Comparison of ENCODE assay signal across 29 mouse cellular contexts in genomic region chr5:30603255-30603654, GRCm38 (mm10). TPM values are rescaled to one million over a fixed set of nuclear protein-coding genes. Genes with fewer than 3 reads are reported as not detected.
DNase-seq lines count a peak whose midpoint lies in the region; ATAC-seq and TF ChIP-seq lines count a peak whose summit lies in the region.
"Had no signal": no experiment of that assay in that cellular context is flagged by ENCODE, and none has a peak within 500 bp of the region (broad histone marks: within the 10 kb centered on the region; RNA-seq: fewer than 3 reads in every experiment).

No protein-coding gene starts in this region.

- TF ChIP-seq EP300 in heart, adult 2 months (IDR thresholded peaks at IDR 0.05; ENCODE audit: insufficient read depth, low read depth, low read length), result no peak
- TF ChIP-seq EP300 in heart, postnatal 0 days (IDR thresholded peaks at IDR 0.05; ENCODE audit: low read depth), result no peak

- DNase-seq in heart, adult 2 months, result no peak
- DNase-seq in heart, adult 11 months, result no peak
- no peak for DNase-seq in heart, postnatal 0 days (ENCODE audit: low spot score)
- DNase-seq in heart, postnatal 4 days, result no peak
- DNase-seq in neural tube, embryonic 10.5 days (ENCODE audit: extremely low spot score, low spot score), result no peak
- DNase-seq: adrenal gland, postnatal 10 days; cerebellum, adult 18-20 months; cerebellum, adult 9-10 months; cerebellum, postnatal 14 days; gastrocnemius, postnatal 10 days; gastrocnemius, postnatal 36 days; kidney, adult 2 months had no signal

- H3K9me3 ChIP-seq in heart, embryonic 11.5 days (replicated peaks; ENCODE audit: control insufficient read depth, low read length), result no peaks in the 10 kb centered on the region
- H3K9me3 ChIP-seq in heart, embryonic 13.5 days, result no peaks in the 10 kb centered on the region
- H3K9me3 ChIP-seq in heart, postnatal 0 days (replicated peaks; ENCODE audit: control insufficient read depth, low read length), result no peaks in the 10 kb centered on the region
- H3K9me3 ChIP-seq in neural tube, embryonic 15.5 days (replicated peaks), result no peaks in the 10 kb centered on the region
- H3K9me3 ChIP-seq: forebrain, embryonic 10.5 days; forebrain, embryonic 13.5 days; hindbrain, embryonic 15.5 days had no signal

- no peak overlapping the region for H3K9ac ChIP-seq in heart, adult 2 months (ENCODE audit: low read depth, low read length)
- H3K9ac ChIP-seq in heart, embryonic 11.5 days (ENCODE audit: low read depth, low read length), result no peak overlapping the region
- no peak overlapping the region; the same call in 1 of the 2 replicates for H3K9ac ChIP-seq in heart, embryonic 13.5 days
- no peak overlapping the region for H3K9ac ChIP-seq in heart, postnatal 0 days (replicated peaks; ENCODE audit: low read depth, low read length)
- H3K9ac ChIP-seq in neural tube, embryonic 15.5 days (replicated peaks), result no peak overlapping the region
- H3K9ac ChIP-seq: forebrain, embryonic 13.5 days; hindbrain, embryonic 15.5 days had no signal

- H3K4me3 ChIP-seq in heart, adult 2 months, result no peak overlapping the region
- no peak overlapping the region for H3K4me3 ChIP-seq in heart, embryonic 11.5 days (ENCODE audit: low read depth, low read length)
- H3K4me3 ChIP-seq in heart, embryonic 13.5 days, result no peak overlapping the region
- H3K4me3 ChIP-seq in heart, postnatal 0 days (ENCODE audit: low read depth, low read length), result no peak overlapping the region
- no peak overlapping the region for H3K4me3 ChIP-seq in neural tube, embryonic 15.5 days (replicated peaks)
- H3K4me3 ChIP-seq: forebrain, embryonic 10.5 days; forebrain, embryonic 13.5 days; hindbrain, embryonic 15.5 days had no signal

- intact Hi-C loops in heart, adult 2 months (cut with DNase I), result no loop called here

- no peak for ATAC-seq in heart, embryonic 11.5 days (replicated peaks; ENCODE audit: insufficient number of reproducible peaks, low FRiP score, low TSS enrichment)
- ATAC-seq in heart, embryonic 13.5 days (ENCODE audit: extremely low read depth, insufficient number of reproducible peaks, low FRiP score, low TSS enrichment), result no peak
- no peak for ATAC-seq in heart, postnatal 0 days (ENCODE audit: insufficient read depth, low read depth)
- 0 out of 2 replicates have a peak, but pooled peaks have one; percentile 14 for ATAC-seq in neural tube, embryonic 15.5 days (ENCODE audit: low FRiP score)
- ATAC-seq: activated CD4-positive, CD25-positive, alpha-beta regulatory T cell, adult 4 months; forebrain, embryonic 13.5 days; forebrain, embryonic 16.5 days; intestine, postnatal 0 days had no signal

- H3K36me3 ChIP-seq in heart, adult 2 months (ENCODE audit: control insufficient read depth, insufficient read depth, low read length), result no peaks in the 10 kb centered on the region
- H3K36me3 ChIP-seq in heart, embryonic 11.5 days (ENCODE audit: control insufficient read depth, insufficient read depth, low read length), result no peaks in the 10 kb centered on the region
- H3K36me3 ChIP-seq in heart, embryonic 13.5 days, result no peaks in the 10 kb centered on the region; the same call in 1 of the 2 replicates
- no peaks in the 10 kb centered on the region for H3K36me3 ChIP-seq in heart, postnatal 0 days (replicated peaks; ENCODE audit: control insufficient read depth, insufficient read depth, low read length)
- H3K36me3 ChIP-seq in neural tube, embryonic 15.5 days, result no peaks in the 10 kb centered on the region
- H3K36me3 ChIP-seq: forebrain, embryonic 10.5 days; hindbrain, embryonic 15.5 days had no signal

- TF ChIP-seq CTCF in heart, adult 2 months (IDR thresholded peaks at IDR 0.05), result no peak
- no peak for TF ChIP-seq CTCF in heart, postnatal 0 days (IDR thresholded peaks at IDR 0.05; ENCODE audit: low read depth)

- H3K4me1 ChIP-seq in heart, adult 2 months (ENCODE audit: control insufficient read depth, insufficient read depth, low read length), result peaks cover 9% of the 10 kb centered on the region
- H3K4me1 ChIP-seq in heart, embryonic 11.5 days (ENCODE audit: control insufficient read depth, insufficient read depth, low read length), result peaks cover 45% of the 10 kb centered on the region
- H3K4me1 ChIP-seq in heart, embryonic 13.5 days, result peaks cover 73% of the 10 kb centered on the region
- peaks cover 53% of the 10 kb centered on the region for H3K4me1 ChIP-seq in heart, postnatal 0 days (ENCODE audit: control insufficient read depth, insufficient read depth)
- H3K4me1 ChIP-seq in neural tube, embryonic 15.5 days, result peaks cover 14% of the 10 kb centered on the region; the same call in 1 of the 2 replicates
- H3K4me1 ChIP-seq: forebrain, embryonic 13.5 days had no signal

- WGBS in heart, adult 2 months, result 66% methylated on average over 3 of the region's 3 CpGs
- WGBS in heart, embryonic 11.5 days (ENCODE audit: insufficient replicate concordance), result 79% methylated on average over 3 of the region's 3 CpGs
- 65% methylated on average over 3 of the region's 3 CpGs for WGBS in heart, embryonic 13.5 days
- 80% methylated on average over 3 of the region's 3 CpGs for WGBS in heart, postnatal 0 days
- 31% methylated on average over 3 of the region's 3 CpGs for WGBS in neural tube, embryonic 15.5 days

- peak overlapping the region; percentile 92 for H3K27ac ChIP-seq in heart, adult 2 months
- H3K27ac ChIP-seq in heart, embryonic 11.5 days (ENCODE audit: low read depth, low read length), result no peak overlapping the region
- peak overlapping the region; percentile 93 for H3K27ac ChIP-seq in heart, embryonic 13.5 days (replicated peaks)
- peak overlapping the region; percentile 92 for H3K27ac ChIP-seq in heart, postnatal 0 days (ENCODE audit: low read depth)
- H3K27ac ChIP-seq in neural tube, embryonic 15.5 days (replicated peaks), result no peak overlapping the region
- H3K27ac ChIP-seq: forebrain, embryonic 10.5 days; forebrain, embryonic 13.5 days; hindbrain, embryonic 15.5 days had no signal

- no peak overlapping the region for H3K4me2 ChIP-seq in heart, embryonic 11.5 days
- H3K4me2 ChIP-seq in heart, embryonic 13.5 days, result no peak overlapping the region
- no peak overlapping the region for H3K4me2 ChIP-seq in heart, postnatal 0 days (ENCODE audit: low read depth, low read length)
- H3K4me2 ChIP-seq in neural tube, embryonic 15.5 days, result no peak overlapping the region
- H3K4me2 ChIP-seq: forebrain, embryonic 13.5 days; hindbrain, embryonic 15.5 days had no signal

- no peak for TF ChIP-seq POLR2A in heart, adult 2 months (IDR thresholded peaks at IDR 0.05; ENCODE audit: insufficient read depth, low read depth, low read length)

- H3K27me3 ChIP-seq in heart, adult 2 months (ENCODE audit: control insufficient read depth, insufficient read depth, low read length), result no peaks in the 10 kb centered on the region
- no peaks in the 10 kb centered on the region for H3K27me3 ChIP-seq in heart, embryonic 11.5 days (ENCODE audit: control insufficient read depth, insufficient read depth, low read length)
- H3K27me3 ChIP-seq in heart, embryonic 13.5 days (replicated peaks), result no peaks in the 10 kb centered on the region
- no peaks in the 10 kb centered on the region for H3K27me3 ChIP-seq in heart, postnatal 0 days (ENCODE audit: control insufficient read depth, insufficient read depth, low read length)
- H3K27me3 ChIP-seq in neural tube, embryonic 15.5 days (replicated peaks), result no peaks in the 10 kb centered on the region
- H3K27me3 ChIP-seq: forebrain, embryonic 13.5 days; hindbrain, embryonic 15.5 days had no signal

- no peaks in the 10 kb centered on the region for H3K79me2 ChIP-seq in heart, adult 2 months (replicated peaks; ENCODE audit: control insufficient read depth, insufficient read depth, low read length)

RNA-seq across cellular contexts. Expression of gene Kcnk3, which starts 15.3 kb away (rescaled TPM):
- 100 to 1,000 TPM; 259 to 300 TPM for total RNA-seq in heart, adult 2 months (2021)
- polyA plus RNA-seq in heart, adult 2 months (2012; rRNA removed), result 382 and 432 TPM in 2 replicates
- 36.8 and 37.8 TPM in 2 replicates for polyA plus RNA-seq in heart, embryonic 11.5 days (2014; fragmentation: Nextera tagmentation; extraction: Ambion mirVana)
- 28.9 and 29.1 TPM in 2 replicates for polyA plus RNA-seq in heart, embryonic 13.5 days (2015; fragmentation: Nextera tagmentation; extraction: Ambion mirVana)
- total RNA-seq in heart, postnatal 0 days (2014; rRNA removed; ENCODE audit: low replicate concordance), result 55.5 and 70.0 TPM in 2 replicates
- polyA plus RNA-seq in heart, postnatal 0 days (2015; fragmentation: Nextera tagmentation; extraction: Ambion mirVana), result 36.4 and 45.3 TPM in 2 replicates
- 100 to 1,000 TPM; 145 TPM for total RNA-seq in heart, postnatal 4 days (2021)
- polyA plus RNA-seq in neural tube, embryonic 15.5 days (2015; fragmentation: Nextera tagmentation; extraction: Ambion mirVana), result 12.5 and 12.9 TPM in 2 replicates
- total RNA-seq: granulocyte monocyte progenitor cell, adult 5-6 weeks had no signal
- polyA plus RNA-seq: activated CD4-positive, CD25-positive, alpha-beta regulatory T cell, adult 4 months had no signal

RNA-seq across cellular contexts. Expression of gene Slc35f6, which starts 44.5 kb away (rescaled TPM):
- 10 to 100 TPM; 47.2 to 49.9 TPM for total RNA-seq in heart, adult 2 months (2021)
- 119 and 154 TPM in 2 replicates for polyA plus RNA-seq in heart, adult 2 months (2012; rRNA removed)
- polyA plus RNA-seq in heart, embryonic 11.5 days (2014; fragmentation: Nextera tagmentation; extraction: Ambion mirVana), result 21.6 and 22.9 TPM in 2 replicates
- polyA plus RNA-seq in heart, embryonic 13.5 days (2015; fragmentation: Nextera tagmentation; extraction: Ambion mirVana), result 21.9 and 22.6 TPM in 2 replicates
- total RNA-seq in heart, postnatal 0 days (2014; rRNA removed; ENCODE audit: low replicate concordance), result 61.3 and 86.8 TPM in 2 replicates
- 30.5 and 31.7 TPM in 2 replicates for polyA plus RNA-seq in heart, postnatal 0 days (2015; fragmentation: Nextera tagmentation; extraction: Ambion mirVana)
- 10 to 100 TPM; 35.1 to 38.5 TPM for total RNA-seq in heart, postnatal 4 days (2021)
- 31.2 and 32.8 TPM in 2 replicates for polyA plus RNA-seq in neural tube, embryonic 15.5 days (2015; fragmentation: Nextera tagmentation; extraction: Ambion mirVana)

RNA-seq across cellular contexts. Expression of gene Cib4, which starts 57.6 kb away (rescaled TPM):
- not detected for total RNA-seq in heart, adult 2 months (2021)
- polyA plus RNA-seq in heart, adult 2 months (2012; rRNA removed), result 0.56 TPM in 1 of 2 replicates, not detected in the other
- not detected in 2 replicates for polyA plus RNA-seq in heart, embryonic 11.5 days (2014; fragmentation: Nextera tagmentation; extraction: Ambion mirVana)
- polyA plus RNA-seq in heart, embryonic 13.5 days (2015; fragmentation: Nextera tagmentation; extraction: Ambion mirVana), result not detected in 2 replicates
- total RNA-seq in heart, postnatal 0 days (2014; rRNA removed; ENCODE audit: low replicate concordance), result not detected in 2 replicates
- polyA plus RNA-seq in heart, postnatal 0 days (2015; fragmentation: Nextera tagmentation; extraction: Ambion mirVana), result not detected in 2 replicates
- not detected for total RNA-seq in heart, postnatal 4 days (2021)
- not detected in 2 replicates for polyA plus RNA-seq in neural tube, embryonic 15.5 days (2015; fragmentation: Nextera tagmentation; extraction: Ambion mirVana)
- total RNA-seq: ES-E14; gastrocnemius, adult 18-20 months; gastrocnemius, postnatal 10 days; gastrocnemius, postnatal 36 days; granulocyte monocyte progenitor cell, adult 5-6 weeks; heart, postnatal 25 days had no signal
- polyA plus RNA-seq: activated CD4-positive, CD25-positive, alpha-beta regulatory T cell, adult 4 months; embryonic facial prominence, embryonic 11.5 days; embryonic facial prominence, embryonic 14.5 days; forebrain, embryonic 10.5 days; forebrain, embryonic 13.5 days; forebrain, embryonic 16.5 days; hindbrain, embryonic 11.5 days; hindbrain, embryonic 15.5 days; intestine, embryonic 14.5 days; intestine, postnatal 0 days; kidney, adult 2 months had no signal

Comparison
In these comparisons a context has a peak if more than half of its experiments do, and no peak if none do; other contexts are left out.
1. H3K27ac ChIP-seq: peak in heart, adult 2 months (single experiment), heart, embryonic 13.5 days (single experiment) and heart, postnatal 0 days (single experiment); none in heart, embryonic 11.5 days (single experiment) and neural tube, embryonic 15.5 days (single experiment).